Mouse (Mus musculus): ENCODE data around the gene Tnf.
A peak's percentile ranks its signal among the peaks of the same experiment; 100 is the strongest.
"Not testable (repeated sequence)": the region's sequence is repeated elsewhere in the genome, so short reads cannot be mapped to it uniquely, and the experiment has no call there.

Gene Tnf

DNA sequence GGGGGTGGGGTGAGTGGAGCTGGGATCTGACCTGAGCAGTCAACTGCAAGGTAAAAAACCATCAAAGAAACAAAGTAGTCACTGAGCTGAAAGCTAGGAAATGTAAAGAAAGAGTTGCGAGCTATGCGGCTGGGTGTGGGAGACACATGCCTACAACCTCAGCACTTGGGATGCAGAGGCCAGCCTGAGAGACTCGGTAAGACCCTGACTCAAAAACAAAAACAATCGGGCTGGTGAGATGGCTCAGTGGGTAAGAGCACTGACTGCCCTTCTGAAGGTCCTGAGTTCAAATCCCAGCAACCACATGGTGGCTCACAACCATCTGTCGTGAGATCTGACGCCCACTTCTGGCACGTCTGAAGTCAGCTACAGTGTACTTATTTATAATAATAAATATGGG, 32.3 kb upstream of the Tnf start:
- DNase-seq (ENCODE audit: low read depth, low spot score) = not testable (repeated sequence)

DNA sequence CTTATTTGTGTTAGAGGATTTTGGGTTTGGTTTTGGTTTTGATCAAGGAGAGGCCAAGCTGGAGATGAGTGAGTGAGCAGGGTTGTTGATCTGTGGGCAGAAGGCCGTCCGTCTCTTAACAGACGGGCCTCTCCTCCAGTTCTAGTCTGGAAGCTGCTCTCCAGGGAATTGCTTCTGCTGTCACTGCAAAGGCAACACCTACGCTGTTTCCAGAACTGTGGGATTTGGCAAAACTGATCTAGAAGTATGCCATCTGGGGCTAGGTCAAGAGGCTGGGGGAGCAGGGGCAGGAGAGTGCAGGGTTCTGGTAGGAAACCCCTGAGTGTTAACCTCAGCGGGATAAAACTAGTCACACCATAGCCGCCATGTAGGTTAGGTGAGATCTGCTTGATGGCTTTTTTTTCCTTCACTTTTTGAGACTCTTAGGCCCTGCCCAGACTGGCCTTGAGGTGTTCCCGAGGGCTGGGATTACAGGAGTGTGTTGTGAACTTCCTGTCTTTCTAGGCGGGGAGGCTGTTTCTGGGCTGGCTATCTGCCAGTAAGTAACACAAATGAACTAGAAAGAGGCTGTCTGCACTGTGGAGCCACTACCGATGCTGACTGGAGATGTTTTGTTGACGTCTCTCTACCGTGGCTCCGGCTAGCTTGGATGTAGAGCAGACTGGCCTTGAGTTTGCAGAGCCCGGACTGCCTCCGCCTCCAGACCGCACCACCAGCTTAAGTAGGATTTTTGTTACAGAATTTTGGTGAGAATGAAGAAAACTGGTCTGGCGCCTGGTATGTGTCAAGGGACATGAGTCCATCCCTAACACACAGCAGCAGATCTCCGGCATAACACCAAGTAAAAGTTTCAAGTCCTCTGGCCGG, 31.5 kb upstream of the Tnf start, which contains the start of gene Atp6v1g2:
Gene Atp6v1g2, plus strand, starts transcription at position 547 of the 867 bp plus-strand sequence.
- DNase-seq (ENCODE audit: low read depth, low spot score) = no peak

DNA sequence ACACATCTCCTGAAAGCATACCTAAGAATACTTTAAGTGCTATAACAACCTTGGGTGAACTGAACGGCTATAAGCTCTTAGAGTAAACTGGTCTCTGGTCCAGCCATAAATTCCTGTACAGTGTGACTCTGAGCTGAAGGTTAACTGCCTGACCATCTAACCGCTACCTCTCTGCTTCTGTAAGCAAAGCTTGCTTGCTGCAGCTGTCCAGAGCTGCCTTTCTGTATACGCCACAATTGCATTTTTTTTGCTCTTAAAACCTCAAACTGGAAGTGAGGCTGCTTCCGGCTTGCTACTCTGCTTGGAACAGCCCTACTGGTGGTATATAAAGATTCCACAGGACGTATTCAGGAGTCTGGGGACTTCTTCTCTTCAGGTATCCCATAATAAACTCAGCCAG, 30.9 kb upstream of the Tnf start:
- no peak for DNase-seq (ENCODE audit: low read depth, low spot score)

DNA sequence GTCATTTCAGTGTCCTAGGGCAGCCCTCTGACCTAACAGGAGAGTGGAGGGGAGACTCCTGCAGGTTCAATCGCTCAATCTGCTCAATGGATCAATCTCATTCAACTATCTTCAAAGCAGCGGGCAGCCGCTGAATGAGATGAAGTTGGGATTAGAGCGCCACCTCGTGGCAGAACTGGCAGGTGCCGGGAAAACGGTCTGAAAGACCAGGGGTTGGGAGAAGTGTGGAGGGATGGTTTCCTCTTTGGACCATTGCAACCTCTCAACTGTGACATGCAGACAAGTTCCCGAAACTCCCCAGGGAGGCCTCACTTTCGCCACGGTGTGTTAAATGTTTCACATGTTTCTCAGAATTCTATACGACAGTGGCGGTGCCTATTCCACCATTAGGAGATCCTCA, 30.2 kb upstream of the Tnf start:
- peak; percentile 57 for DNase-seq (ENCODE audit: low read depth, low spot score)

DNA sequence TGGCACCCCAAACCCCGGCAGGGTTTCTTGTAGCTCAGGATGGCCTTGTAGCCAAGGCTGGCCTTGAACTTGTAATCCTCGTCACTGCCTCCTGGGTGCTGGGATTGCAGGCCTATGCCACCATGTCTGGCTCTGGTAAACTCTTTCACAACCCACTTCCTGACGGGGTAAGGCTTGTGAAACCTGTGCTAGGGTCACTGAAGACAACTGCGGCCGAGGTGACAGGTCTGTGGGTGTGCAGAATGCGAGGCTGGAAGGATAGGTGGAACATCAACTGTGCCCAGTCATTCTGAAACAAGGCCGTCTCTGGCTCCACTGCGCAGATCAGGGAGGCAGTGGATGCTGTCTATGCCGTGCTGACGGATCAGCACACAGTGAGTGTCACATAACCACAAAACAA, 29.2 kb upstream of the Tnf start:
- no peak for DNase-seq (ENCODE audit: low read depth, low spot score)

DNA sequence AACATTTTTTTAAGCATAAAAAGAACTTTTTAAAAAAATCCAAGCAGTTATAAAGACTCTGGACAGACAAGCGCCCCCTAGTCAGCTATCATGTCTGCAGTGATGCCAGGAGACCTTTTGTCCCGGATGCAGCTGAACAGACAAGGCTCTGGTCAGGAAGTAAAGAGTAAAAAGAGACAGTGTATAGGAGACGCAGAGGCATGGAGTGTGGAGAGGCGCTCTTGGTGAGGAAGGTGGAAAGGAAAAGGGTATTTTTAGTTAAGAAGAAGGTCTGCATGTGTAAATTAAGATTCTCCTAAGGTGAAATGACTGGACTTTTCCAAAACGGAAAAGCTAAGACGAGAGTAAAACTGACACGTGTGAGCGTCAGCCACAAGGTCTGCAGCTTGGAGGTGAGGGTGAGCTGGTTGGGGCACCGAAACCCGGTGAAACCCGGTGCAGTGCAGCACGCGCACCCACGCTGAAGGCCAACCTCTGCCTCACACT, 24.8 kb upstream of the Tnf start:
- DNase-seq (ENCODE audit: low read depth, low spot score) = no peak

DNA sequence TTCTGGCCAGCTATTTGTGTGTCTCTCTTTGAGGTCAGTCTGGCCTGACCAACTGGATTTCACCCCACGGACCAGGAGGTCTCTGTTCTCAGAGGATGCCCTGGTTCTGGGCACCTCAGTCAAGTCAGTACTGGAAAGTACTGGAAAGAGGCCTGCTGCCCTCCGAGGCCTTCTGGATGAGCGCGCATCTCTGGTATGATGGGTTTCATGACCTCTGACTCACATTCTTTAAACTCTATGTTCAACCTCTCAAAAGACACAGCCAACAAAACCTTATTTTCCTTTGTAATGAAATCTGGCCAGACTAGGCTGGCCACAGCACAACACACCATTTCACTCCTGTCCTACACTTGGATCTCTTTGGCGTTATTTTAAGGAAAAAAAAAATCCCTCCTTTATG, 23.6 kb upstream of the Tnf start:
- no peak for DNase-seq (ENCODE audit: low read depth, low spot score)

DNA sequence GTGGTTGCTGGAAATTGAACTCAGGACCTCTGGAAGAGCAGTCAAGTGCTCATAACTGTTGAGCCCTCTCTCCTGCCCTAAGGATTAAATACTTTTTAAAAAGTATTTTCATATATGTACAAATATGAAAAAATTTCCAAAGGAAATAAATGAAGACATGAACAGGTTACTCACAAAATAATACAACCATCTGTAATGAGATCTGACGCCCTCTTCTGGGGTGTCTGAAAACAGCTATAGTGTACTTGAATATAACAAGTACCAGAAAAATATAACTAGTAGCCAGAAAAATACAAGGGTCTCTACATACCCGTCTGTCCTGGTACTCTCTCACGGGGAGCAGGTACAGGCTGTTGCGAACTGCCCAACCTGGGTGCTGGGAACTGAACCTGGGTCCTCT, 22.8 kb upstream of the Tnf start:
- DNase-seq (ENCODE audit: low read depth, low spot score) = no peak

DNA sequence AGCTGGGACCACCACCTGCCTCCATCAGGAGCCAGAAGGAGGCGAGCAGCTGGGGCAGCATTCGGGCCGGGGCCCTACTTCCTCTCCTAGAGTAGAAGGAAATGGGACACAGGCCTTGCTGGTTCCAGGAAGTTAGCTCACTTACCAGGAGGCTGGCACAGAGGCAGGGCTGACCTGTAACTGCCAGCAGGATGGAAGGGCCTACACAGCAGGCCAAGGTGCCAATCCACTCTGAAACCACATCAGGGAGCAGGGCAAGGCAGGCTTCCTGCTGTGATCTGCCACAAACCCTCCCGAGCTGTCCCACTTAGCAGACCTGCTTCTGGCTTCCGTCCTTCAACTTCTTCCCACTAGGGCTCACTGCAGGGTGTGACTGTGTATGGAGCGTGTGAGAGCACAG, 20.5 kb upstream of the Tnf start:
- DNase-seq (ENCODE audit: low read depth, low spot score) = no peak

DNA sequence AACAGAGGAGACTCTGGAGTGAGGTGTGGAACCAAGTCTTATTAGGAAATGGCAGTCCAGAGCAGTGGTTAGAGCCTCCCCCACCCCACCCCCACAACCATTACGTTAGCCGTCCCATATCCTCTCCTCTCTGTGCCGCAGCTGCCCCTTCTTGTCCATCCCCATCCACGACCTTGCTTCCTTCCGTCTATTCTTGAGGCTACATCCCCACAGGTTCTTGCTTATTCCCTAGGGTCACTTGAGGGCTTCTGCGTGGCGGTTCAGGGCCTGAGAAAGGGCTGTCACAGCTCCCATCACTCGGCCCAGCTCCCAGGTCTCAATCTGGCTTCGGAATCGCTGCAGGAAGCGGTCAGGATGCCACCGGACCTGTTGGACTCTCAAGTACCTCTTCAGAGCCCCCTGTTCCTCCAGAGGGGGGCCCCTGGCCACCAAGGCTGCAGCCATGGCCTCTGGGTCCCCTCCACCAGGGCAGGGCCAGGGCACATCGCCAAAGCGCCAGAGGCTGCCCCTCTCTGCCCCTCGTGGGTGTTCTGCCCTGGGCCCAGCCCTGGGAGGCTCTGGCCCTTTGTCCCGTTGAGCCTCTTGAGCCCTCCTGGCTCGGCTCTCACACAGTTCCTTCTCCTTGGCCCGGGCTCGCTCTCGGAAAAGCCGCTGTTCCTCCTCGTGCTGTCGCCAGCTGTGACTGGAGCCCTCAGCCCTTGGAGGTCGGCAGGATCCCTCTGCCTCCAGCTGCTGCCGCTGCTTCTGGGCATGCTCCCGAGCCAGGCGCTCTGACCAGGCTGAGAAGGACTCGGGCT, 18.5 kb upstream of the Tnf start, which contains the start of gene Gm16181:
Gene Gm16181, plus strand, starts transcription at position 679 of the 797 bp plus-strand sequence.
- no peak for DNase-seq (ENCODE audit: low read depth, low spot score)

DNA sequence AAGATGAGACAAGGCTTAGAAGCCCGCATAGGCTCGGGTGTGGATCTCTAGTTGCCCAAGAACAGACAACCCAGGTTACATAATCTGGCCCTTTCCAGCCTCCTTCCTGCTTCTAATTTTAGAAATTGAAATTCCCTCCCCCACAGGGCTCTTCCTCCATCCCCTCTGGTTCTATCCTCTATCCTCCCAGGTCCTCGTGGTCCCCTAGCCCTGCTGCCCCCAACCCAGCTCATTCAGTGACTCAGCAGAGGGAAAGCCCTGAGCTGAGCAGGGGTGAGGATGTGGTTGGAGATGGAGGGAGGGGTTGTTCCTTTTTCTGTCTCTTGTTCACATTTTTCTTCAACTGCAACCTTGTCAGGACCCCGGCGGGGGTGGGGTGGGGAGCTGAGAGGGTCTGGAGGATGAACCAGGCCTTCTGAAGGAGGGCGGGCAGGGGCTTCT, 17.8 kb upstream of the Tnf start:
- DNase-seq (ENCODE audit: low read depth, low spot score) = no peak

DNA sequence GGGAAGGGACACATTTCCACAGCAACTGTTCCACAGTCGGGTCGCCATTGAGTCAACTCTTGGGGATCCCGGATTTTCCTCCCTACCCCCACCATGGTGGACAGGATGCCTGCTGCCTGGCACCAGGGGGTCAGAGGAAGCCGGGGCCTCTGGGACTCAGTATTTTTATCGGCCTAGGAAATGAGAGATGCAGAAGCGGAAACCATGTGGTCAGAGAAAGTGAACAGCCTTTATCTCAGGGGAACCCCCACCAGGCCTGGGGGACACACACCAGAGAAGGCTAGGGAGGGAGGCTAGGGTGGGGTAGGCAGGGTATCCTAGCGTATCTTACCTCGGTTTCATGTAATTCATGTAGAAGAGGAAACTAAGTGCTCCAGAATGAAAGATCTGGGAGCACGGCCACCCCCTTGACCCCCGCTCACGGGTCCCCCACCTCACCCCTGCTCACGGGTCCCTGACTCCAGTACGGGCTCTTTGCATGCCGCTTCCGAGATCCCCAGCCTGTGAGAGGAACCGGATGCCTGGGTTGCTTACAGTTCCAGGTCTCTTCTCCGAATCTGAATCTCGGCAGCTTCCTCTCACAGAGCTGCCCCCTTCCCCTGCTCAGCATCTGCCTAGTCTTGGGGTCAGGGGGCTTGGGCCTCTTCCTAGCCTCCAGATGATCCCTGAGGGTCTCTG, 16.8 kb upstream of the Tnf start:
- DNase-seq (ENCODE audit: low read depth, low spot score) = no peak

DNA sequence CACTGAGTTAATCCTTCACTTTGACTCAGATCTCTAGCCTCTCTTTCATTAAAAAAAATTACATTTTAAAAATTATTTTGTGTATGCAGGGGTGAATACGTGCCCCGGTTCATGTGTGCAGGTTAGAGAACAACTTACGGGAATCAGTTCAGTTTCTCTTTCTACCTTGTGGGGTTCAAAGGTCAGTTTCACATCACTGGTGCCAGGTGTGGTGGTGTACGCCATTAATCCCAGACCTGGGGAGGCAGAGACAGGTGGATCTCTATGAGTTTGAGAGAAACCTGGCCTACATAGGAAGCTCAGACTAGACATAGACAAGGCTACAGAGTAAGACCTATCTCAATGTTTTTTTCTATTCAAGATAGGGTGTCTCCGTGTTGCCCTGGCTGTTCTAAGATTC, 11.3 kb upstream of the Tnf start:
- no peak for DNase-seq (ENCODE audit: low read depth, low spot score)

DNA sequence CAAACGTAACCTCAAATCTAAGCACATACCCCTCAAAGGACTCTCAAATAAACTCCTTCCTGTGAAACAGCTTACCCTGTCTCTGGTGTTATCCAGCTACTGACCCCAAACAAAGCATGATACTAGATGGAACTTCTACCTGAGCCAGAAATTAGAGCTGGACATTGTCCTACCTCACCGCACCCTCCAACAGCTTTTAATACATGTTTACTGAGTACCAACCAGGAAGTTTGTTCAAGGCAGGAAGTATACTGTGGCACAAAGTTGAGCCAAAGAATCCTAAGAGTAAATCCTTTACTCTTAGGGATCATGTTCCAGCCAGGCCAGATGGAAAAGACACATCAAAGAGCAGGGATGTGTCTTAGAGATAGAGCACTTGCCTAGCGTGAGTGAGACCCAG, 8.8 kb upstream of the Tnf start:
- no peak for DNase-seq (ENCODE audit: low read depth, low spot score)

DNA sequence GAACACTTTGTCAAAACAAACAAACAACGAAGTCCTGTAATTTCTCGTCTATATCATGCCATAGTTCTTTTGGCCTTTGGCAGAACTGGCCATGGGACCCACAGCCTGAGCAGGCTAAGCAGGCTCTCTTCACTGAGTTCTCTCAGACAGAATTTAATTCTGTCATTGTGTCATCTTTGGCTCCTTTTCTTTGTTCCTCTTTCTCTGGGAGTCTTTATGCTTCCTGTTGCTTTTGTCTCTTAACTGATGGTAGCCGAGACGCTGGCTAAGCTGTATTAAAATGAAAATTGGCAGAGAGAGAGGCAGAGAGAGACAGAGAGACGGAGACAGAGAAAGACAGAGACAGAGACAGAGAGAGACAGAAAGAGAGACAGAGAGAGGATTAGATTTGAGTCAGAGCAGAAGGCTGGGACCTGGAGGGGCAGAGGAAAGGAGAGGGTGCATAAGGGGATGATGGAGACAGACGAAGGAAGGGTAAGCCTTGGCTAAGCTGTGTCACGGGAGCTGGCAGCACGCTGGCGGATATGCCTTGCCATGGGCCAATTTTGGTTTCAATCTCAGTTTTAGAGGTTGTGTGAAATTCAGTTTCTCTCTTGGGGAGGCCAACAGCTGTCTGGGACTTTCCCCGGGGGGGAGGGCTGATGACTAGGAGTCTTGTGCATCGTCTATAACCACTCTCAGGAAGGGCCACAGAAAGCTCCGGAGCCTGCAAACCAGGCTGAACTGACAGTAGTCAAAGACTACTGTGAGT, 8.2 kb upstream of the Tnf start:
- DNase-seq (ENCODE audit: low read depth, low spot score) = no peak

DNA sequence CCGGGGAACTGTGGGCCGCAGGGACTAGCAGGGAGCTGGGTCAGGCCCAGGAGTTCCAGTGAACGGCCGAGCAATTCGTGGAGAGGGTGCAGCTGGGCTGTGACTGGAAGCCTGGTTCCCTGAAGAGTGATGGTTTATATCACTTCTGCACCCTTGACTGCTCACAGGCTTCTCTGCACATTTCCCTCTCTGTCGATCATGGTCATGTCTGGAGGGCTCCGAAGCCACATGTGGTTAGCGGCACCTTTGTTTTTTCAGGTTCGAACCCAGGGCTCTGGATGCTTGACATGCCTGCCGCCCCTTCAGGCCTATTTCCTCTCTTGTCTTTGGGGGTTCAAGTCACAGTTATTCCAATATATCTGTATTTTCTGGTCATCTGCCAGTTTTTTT, 3.6 kb upstream of the Tnf start:
- no peak for DNase-seq (ENCODE audit: low read depth, low spot score)

DNA sequence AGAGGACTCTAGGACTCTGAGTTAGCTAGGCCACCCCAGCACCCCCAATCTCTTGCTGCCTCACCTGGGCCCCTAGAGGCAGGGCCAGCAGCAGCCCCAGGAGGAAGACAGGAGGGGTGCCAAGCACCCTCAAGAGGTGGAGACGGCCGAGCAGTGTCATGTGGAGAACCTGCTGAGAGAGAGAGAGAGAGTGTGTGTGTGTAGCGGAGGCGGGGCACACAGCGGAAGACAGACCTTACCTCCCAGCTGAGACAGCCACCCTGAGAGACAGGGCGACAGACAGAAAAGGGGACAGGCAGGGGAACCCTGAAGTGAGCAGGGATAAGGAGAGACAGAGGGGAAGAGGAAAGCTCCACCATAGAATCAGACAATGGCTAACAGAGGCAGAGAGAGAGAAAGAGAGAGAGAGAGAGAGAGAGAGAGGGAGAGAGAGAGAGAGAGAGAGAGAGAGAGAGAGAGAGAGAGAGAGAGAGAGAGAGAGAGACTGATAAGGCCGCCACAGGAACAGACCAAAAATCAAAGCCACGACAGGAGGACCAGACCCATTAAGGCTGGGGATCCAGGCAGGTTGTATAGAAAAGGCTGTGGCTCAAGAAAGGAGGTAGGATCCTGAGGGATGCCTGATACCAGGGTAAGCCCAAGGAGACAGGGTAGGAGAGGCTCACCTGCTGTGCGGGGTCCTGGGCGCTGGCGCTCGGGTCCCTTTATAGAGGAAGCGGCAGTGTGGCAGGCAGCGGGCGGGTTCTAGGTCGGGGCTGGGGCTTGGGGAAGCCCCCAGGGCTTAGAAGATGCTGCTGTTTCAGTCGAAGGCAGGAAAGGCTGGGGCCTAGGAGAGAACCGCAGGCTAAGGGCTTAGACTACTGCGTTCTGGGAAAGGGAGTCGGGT, 2.9 kb upstream of the Tnf start, which contains the start of gene Lta:
Gene Lta, minus strand, starts transcription at position 858 of the 886 bp plus-strand sequence.
- DNase-seq (ENCODE audit: low read depth, low spot score) = no peak

DNA sequence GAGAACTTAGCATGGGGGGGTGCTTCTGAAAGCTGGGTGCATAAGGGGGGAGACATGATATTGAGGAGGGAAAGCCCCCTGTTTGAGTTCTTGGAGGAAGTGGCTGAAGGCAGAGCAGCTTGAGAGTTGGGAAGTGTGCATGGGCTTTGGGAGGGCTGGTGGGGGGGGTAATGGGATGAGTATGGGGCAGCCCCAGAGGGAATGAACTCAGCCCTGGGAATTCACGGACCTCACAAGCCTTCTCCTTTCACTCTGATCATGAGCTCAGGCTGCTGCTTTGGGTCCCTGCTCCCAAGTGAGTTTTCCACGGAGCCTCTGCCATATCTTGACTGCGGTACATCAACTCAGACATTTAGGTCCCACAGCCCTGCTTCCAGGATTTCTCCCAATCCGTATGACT, 635 bp upstream of the Tnf start:
- no peak for DNase-seq (ENCODE audit: low read depth, low spot score)

DNA sequence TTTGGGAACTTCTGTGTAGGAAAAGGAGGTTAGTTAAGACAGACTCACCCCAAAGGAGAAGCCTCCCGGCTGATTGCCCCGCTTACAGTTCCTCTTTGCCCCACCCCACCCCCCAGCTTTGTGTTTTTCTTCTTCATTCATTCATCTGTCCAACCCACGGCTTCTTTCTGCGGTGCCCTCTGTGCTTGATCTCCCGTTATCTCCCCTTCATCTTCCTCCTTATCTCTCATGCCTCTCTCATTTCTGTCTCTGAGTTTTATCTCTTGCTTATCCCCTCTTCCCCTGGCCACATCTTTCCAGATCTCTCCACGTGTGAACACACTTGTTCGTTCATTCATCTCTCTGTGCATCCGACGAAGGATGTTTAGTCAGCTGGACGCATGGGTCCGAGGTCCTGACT, 679 bp downstream of the Tnf start:
- DNase-seq (ENCODE audit: low read depth, low spot score) = no peak

DNA sequence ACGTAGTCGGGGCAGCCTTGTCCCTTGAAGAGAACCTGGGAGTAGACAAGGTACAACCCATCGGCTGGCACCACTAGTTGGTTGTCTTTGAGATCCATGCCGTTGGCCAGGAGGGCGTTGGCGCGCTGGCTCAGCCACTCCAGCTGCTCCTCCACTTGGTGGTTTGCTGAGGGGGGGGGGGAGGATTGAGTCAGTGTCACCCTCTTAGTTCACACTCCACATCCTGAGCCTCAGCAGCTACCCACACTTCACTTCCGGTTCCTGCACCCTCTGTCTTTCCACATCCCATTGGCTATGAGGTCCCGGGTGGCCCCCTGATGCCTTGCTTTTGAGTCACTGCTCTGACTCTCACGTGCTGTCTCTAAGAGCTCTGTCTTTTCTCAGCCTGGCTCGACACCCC, 1.4 kb downstream of the Tnf start:
- DNase-seq (ENCODE audit: low read depth, low spot score) = no peak

All from c-Kit-negative CD71-positive TER-119-positive erythroid progenitor cells, embryonic 14.5 days (primary cell).